Mouse (Mus musculus): ENCODE data around the gene Gtsf2. TPM values are rescaled to one million over a fixed set of nuclear protein-coding genes. Genes with fewer than 3 reads are reported as not detected.

Gtsf2 gene
- not detected in 2 replicates for polyA plus RNA-seq (2015; fragmentation: Nextera tagmentation; extraction: Ambion mirVana)

- WGBS: 21% methylated on average over 3 of the region's 3 CpGs
- Histone ChIP-seq H3K4me2 (no peak within 1 kb of the TSS), H3K27me3 (no peaks in the 10 kb centered on the region), H3K4me3 (replicated peaks) (no peak within 1 kb of the TSS), H3K4me1 (no peaks in the 10 kb centered on the region), H3K9me3 (replicated peaks) (no peaks in the 10 kb centered on the region), H3K27ac (no peak within 1 kb of the TSS), H3K9ac (no peak within 1 kb of the TSS), H3K36me3 (no peaks in the 10 kb centered on the region)
- no peak for ATAC-seq (replicated peaks; ENCODE audit: low FRiP score)
Observed at GRCm38 (mm10) chr15:103448369-103448768, at the start of gene Gtsf2. Gtsf2 (minus strand) TSS chr15:103448469.

DNA sequence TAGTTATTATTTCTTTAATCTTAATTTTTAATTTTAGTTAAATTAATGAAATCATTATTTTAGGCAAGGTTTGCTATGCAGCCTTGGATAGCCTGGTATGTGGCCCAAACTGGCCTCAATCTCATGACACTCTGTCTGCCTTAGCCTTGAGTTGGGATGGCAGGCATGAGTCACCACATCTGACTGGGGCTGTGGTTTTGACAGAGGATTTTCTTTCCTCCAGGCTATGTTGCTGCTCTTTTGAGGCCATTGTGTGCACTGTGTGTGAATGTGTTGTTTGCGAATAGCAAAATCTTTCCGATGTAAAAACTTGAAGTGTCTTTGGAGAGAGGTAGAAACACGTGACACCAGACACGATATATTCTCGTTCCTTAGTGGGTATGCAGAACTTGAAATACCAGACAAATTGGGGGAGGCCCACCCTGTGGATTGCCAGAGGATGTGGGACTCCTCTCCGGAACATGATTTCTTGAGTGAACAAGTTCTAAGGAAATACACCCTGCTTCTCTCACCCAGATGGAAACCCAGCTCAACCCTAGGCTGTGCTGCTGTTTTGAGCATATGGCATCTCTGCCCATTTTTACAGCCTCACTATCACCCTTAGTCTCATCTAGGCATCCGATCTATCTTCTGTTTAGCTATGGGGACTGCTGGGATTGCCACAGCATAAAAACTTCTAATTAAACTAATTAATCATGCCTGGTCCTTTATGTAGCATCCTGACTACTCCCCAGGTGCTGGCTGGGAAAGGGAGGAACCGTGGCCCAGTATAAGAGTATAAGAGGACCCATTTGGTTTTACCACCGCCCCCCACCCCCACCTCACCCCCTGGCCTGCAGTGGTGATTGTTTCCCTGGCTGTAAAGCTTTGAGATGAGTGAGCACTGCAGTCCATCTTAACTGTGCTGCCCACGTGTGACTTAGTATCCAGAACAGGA is 48.2 kb upstream of the Gtsf2 start:
- Histone ChIP-seq H3K36me3 (no peaks in the 10 kb centered on the region), H3K27me3 (peaks cover 15% of the 10 kb centered on the region), H3K4me3 (replicated peaks) (no peak overlapping the region), H3K9ac (no peak overlapping the region), H3K4me1 (peaks cover 11% of the 10 kb centered on the region), H3K27ac (no peak overlapping the region), H3K4me2 (no peak overlapping the region), H3K9me3 (replicated peaks) (no peaks in the 10 kb centered on the region)
- 56% methylated on average over 10 of the region's 10 CpGs for WGBS
- no peak for ATAC-seq (replicated peaks; ENCODE audit: low FRiP score)

- Histone ChIP-seq H3K4me3 (replicated peaks) (no peak overlapping the region), H3K9me3 (replicated peaks) (no peaks in the 10 kb centered on the region), H3K4me1 (no peaks in the 10 kb centered on the region), H3K27ac (no peak overlapping the region), H3K9ac (no peak overlapping the region), H3K36me3 (no peaks in the 10 kb centered on the region), H3K4me2 (no peak overlapping the region), H3K27me3 (no peaks in the 10 kb centered on the region)
- no peak for ATAC-seq (replicated peaks; ENCODE audit: low FRiP score)
- 60% methylated on average over 4 of the region's 4 CpGs for WGBS
Observed at GRCm38 (mm10) chr15:103488336-103488735, 40.1 kb upstream of the Gtsf2 start.

DNA sequence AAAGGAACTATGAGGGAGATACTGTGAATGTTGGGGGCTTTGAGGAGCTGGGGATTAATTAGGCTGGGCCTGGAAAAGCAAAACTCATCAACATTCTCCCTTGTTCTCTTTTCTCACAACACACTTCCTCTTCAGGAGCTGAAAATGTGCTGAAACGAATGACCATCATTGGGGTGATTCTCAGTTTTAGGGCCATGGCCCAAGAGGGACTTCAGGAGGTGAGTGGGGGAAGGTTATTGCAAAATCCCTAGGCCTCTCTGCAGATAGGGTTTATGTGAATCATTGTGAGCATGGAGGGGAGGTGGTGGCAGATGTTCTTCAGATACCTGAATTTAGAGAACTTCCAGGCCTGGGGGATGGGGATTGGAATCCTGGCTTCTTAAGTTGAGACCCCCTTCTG is 38.4 kb upstream of the Gtsf2 start:
- H3K36me3 ChIP-seq: no peaks in the 10 kb centered on the region
- WGBS: 55% methylated on average over 1 of the region's 1 CpGs
- ATAC-seq (replicated peaks; ENCODE audit: low FRiP score): no peak

GRCm38 (mm10) chr15:103485106-103485505 is 36.8 kb upstream of the Gtsf2 start:
- H3K9me3 ChIP-seq (replicated peaks): no peaks in the 10 kb centered on the region
- no peak overlapping the region for H3K9ac ChIP-seq
- ATAC-seq (replicated peaks; ENCODE audit: low FRiP score): no peak
- no peak overlapping the region for H3K4me2 ChIP-seq
- no peaks in the 10 kb centered on the region for H3K4me1 ChIP-seq
- 0 out of 2 replicates have a peak, but pooled peaks cover 3% of the 10 kb centered on the region for H3K27me3 ChIP-seq
- H3K36me3 ChIP-seq: no peaks in the 10 kb centered on the region
- H3K4me3 ChIP-seq (replicated peaks): no peak overlapping the region
- no peak overlapping the region for H3K27ac ChIP-seq
- WGBS: 58% methylated on average over 3 of the region's 3 CpGs

More for the DNA sequence above, 38.4 kb upstream of the Gtsf2 start:
- H3K4me1 ChIP-seq: no peaks in the 10 kb centered on the region
- 0 out of 2 replicates have a peak, but pooled peaks cover 3% of the 10 kb centered on the region for H3K27me3 ChIP-seq
- no peak overlapping the region for H3K4me2 ChIP-seq
- no peak overlapping the region for H3K9ac ChIP-seq
- H3K9me3 ChIP-seq (replicated peaks): no peaks in the 10 kb centered on the region
- no peak overlapping the region for H3K27ac ChIP-seq
- H3K4me3 ChIP-seq (replicated peaks): no peak overlapping the region

- no peak overlapping the region for H3K27ac ChIP-seq
- WGBS: 53% methylated on average over 2 of the region's 2 CpGs
- H3K36me3 ChIP-seq: no peaks in the 10 kb centered on the region
- no peak overlapping the region for H3K4me3 ChIP-seq (replicated peaks)
- no peak overlapping the region for H3K4me2 ChIP-seq
- H3K9me3 ChIP-seq (replicated peaks): no peaks in the 10 kb centered on the region
- H3K9ac ChIP-seq: no peak overlapping the region
- no peak for ATAC-seq (replicated peaks; ENCODE audit: low FRiP score)
- H3K4me1 ChIP-seq: no peaks in the 10 kb centered on the region
- H3K27me3 ChIP-seq: 0 out of 2 replicates have a peak, but pooled peaks cover 3% of the 10 kb centered on the region
Observed at GRCm38 (mm10) chr15:103484490-103484889, 36.2 kb upstream of the Gtsf2 start.

DNA sequence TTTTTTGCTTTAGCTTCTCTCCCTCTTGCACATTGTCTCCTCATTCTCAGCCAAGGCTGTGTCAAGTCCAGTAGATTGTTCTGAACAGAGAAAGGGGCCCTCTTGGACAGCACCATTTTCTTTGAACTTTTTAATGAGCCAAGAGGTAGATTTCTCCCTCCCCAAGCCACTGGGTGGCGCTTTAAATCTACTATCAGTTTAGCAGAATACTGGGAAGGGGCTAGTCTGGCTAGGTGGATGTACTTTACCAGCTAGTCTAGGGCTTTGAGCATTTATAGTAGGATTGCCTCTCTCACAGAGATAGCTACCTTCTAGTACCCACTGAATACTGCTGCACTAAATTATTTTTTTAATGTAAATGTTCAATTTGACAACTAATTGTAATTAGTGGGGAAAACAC is 34.2 kb upstream of the Gtsf2 start:
- Histone ChIP-seq H3K4me1 (no peaks in the 10 kb centered on the region), H3K36me3 (no peaks in the 10 kb centered on the region), H3K27me3 (0 out of 2 replicates have a peak, but pooled peaks cover 3% of the 10 kb centered on the region), H3K9me3 (replicated peaks) (no peaks in the 10 kb centered on the region), H3K27ac (no peak overlapping the region), H3K4me3 (replicated peaks) (no peak overlapping the region), H3K4me2 (no peak overlapping the region), H3K9ac (no peak overlapping the region)
- WGBS: 0% methylated on average over 1 of the region's 1 CpGs
- ATAC-seq (replicated peaks; ENCODE audit: low FRiP score): no peak

DNA sequence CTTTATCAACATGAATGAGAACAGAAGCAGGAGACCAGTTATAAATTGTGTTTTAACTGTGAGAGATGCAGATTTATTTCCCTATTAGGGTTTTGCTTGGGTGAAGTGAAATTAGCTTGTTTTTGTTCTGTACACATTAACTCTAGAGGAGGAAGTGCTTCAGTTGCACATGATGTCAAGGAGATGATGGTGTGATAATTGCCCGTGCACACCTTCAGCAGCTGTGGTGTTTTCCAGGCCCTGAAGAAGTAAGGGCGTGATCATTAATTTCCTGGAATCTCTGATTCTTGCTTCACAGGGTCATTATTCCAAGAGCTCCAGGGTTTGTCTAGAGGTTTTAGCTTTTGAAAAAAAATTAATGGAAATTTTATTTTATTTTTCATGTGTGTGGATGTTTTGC is 31.9 kb upstream of the Gtsf2 start:
- Histone ChIP-seq H3K27me3 (0 out of 2 replicates have a peak, but pooled peaks cover 3% of the 10 kb centered on the region), H3K9ac (no peak overlapping the region), H3K4me3 (replicated peaks) (no peak overlapping the region), H3K27ac (no peak overlapping the region), H3K4me2 (no peak overlapping the region), H3K36me3 (no peaks in the 10 kb centered on the region), H3K4me1 (no peaks in the 10 kb centered on the region), H3K9me3 (replicated peaks) (no peaks in the 10 kb centered on the region)
- ATAC-seq (replicated peaks; ENCODE audit: low FRiP score): no peak
- 62% methylated on average over 2 of the region's 2 CpGs for WGBS

GRCm38 (mm10) chr15:103479080-103479606 is 30.9 kb upstream of the Gtsf2 start:
- H3K36me3 ChIP-seq: no peaks in the 10 kb centered on the region
- H3K27me3 ChIP-seq: 0 out of 2 replicates have a peak, but pooled peaks cover 3% of the 10 kb centered on the region
- no peak for ATAC-seq (replicated peaks; ENCODE audit: low FRiP score)
- H3K9ac ChIP-seq: no peak overlapping the region
- H3K4me1 ChIP-seq: no peaks in the 10 kb centered on the region
- no peak overlapping the region for H3K4me2 ChIP-seq
- WGBS: 76% methylated on average over 1 of the region's 1 CpGs
- no peak overlapping the region for H3K4me3 ChIP-seq (replicated peaks)
- H3K27ac ChIP-seq: no peak overlapping the region
- H3K9me3 ChIP-seq (replicated peaks): no peaks in the 10 kb centered on the region

DNA sequence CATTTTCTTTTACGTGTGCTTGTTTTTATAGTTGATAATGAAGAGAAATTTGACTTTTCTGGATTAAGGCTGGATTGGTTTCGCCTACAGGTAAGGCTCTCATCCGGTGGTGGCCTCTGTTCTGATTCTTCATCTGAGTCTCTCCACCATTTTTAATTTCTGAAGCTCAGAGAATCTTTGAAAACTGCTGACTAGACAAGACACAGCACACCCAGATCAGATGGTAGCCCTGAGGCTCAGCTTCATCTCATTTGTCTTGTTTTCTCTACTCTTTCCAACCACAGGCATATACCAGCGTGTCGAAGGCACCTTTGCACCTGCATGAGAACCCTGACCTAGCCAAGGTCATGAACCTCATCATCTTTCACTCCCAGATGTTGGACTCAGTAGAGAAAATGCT is 25.5 kb upstream of the Gtsf2 start:
- Histone ChIP-seq H3K36me3 (no peaks in the 10 kb centered on the region), H3K27me3 (no peaks in the 10 kb centered on the region), H3K27ac (no peak overlapping the region), H3K9ac (no peak overlapping the region), H3K4me3 (replicated peaks) (no peak overlapping the region), H3K4me2 (no peak overlapping the region), H3K9me3 (replicated peaks) (no peaks in the 10 kb centered on the region), H3K4me1 (no peaks in the 10 kb centered on the region)
- 78% methylated on average over 5 of the region's 5 CpGs for WGBS
- no peak for ATAC-seq (replicated peaks; ENCODE audit: low FRiP score)

DNA sequence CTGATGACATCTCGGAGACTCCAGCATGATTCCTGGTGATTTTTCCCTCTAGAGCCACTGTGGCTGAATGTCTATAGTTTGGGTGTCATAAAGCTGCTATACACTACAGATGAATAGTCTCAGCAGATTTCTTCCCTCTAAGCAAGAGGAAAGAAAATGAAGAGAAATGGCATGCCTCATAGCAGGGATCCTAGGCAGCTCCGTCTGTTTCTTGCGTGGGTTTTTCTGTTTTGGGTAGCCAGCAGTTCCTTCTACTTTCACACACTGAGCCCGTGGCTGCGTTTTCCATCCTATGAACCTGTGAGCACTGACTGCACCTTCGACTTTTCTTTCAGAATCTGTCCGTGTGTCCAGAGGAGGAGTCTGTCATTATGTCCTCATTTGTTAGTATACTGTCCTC is 24.9 kb upstream of the Gtsf2 start:
- ATAC-seq (replicated peaks; ENCODE audit: low FRiP score): no peak
- no peak overlapping the region for H3K27ac ChIP-seq
- no peak overlapping the region for H3K9ac ChIP-seq
- H3K36me3 ChIP-seq: no peaks in the 10 kb centered on the region
- H3K4me3 ChIP-seq (replicated peaks): no peak overlapping the region
- no peak overlapping the region for H3K4me2 ChIP-seq
- WGBS: 87% methylated on average over 7 of the region's 7 CpGs
- H3K4me1 ChIP-seq: no peaks in the 10 kb centered on the region
- H3K27me3 ChIP-seq: no peaks in the 10 kb centered on the region
- H3K9me3 ChIP-seq (replicated peaks): no peaks in the 10 kb centered on the region

DNA sequence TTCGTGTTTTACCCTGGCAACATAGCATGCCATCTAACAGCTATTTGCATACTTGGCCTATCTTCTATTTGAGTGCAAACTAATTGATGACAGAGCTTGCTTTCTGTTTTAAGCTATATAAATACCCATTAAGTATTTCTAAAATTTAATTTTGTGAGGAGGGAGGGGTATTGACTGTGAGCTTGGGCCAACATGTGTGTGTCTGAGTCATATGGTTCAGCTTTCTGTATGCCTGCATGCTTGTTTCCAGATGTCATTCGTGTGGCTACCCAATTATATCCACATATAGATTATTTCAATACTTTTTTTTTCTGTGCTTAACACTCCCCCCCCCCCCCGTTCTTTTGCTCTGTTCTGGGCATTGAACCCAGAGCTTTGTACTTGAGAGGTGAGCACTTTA is 24.0 kb upstream of the Gtsf2 start:
- WGBS: 78% methylated on average over 3 of the region's 3 CpGs
- no peak overlapping the region for H3K9ac ChIP-seq
- H3K27ac ChIP-seq: no peak overlapping the region
- H3K36me3 ChIP-seq: no peaks in the 10 kb centered on the region
- no peaks in the 10 kb centered on the region for H3K27me3 ChIP-seq
- H3K4me3 ChIP-seq (replicated peaks): no peak overlapping the region
- no peak for ATAC-seq (replicated peaks; ENCODE audit: low FRiP score)
- no peak overlapping the region for H3K4me2 ChIP-seq
- no peaks in the 10 kb centered on the region for H3K9me3 ChIP-seq (replicated peaks)
- no peaks in the 10 kb centered on the region for H3K4me1 ChIP-seq
